Mouse (Mus musculus) liver, adult 2 months (tissue): ENCODE data around the gene Arid4b.

ENCODE experiments used
- CTCF ChIP-seq: fragments of 200-500 bp; IDR thresholded peaks from 2 replicates; pipeline ENCODE4 v1.5.1; 2011; ENCODE audit warnings: low read depth, low read length, control low read depth
- POLR2A ChIP-seq: fragments of 200-500 bp; IDR thresholded peaks from 2 replicates; pipeline ENCODE4 v1.6.1; 2011; ENCODE audit warnings: low read length, control low read depth; ENCODE audit not compliant: insufficient read depth; ENCODE audit errors: extremely low read depth

GRCm38 (mm10) chr13:14043851-14044250 is 19.2 kb upstream of the Arid4b start:
- TF ChIP-seq CTCF (no peak), POLR2A (no peak)
